Mouse (Mus musculus) spleen, adult 10 weeks (tissue): ENCODE data around the gene Mms19. TPM values are rescaled to one million over a fixed set of nuclear protein-coding genes. Genes with fewer than 3 reads are reported as not detected.

Experiments used
- polyA plus RNA-seq: library from polyadenylated mRNA; stranded (reverse); fragments of 350-450 nt; fragmentation: Illumina TruSeq; extraction: RNeasy Lipid Tissue Mini Kit (QIAGEN cat#74804); gene quantifications from one replicate; pipeline ENCODE4 v1.2.3, GENCODE M21; 2015; ENCODE audit warnings: low replicate concordance; ENCODE audit not compliant: insufficient read depth

Mms19 gene
- polyA plus RNA-seq: 44.2 TPM

GRCm38 (mm10) chr19:41980819-41981594 is at the start of gene Mms19:
TSS of gene Mms19 (minus strand) at chr19:41981157.

DNA sequence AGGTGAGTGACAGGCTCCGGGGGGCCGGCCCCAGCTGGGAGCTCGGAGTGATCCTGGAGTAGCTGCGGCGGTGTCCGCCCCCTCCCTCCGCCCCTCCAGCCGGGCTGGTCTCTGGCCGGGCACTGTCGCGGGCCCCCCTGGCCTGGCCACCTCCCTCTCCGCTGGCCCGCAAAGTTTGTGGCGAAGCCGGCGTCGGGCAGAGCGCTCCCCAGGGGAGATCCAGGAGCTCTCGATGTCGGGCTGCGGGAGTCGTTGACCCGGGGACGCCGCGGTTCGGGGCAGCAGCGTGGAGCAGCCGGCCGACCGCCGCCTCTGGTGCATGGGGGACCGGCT is 604 bp upstream of the Mms19 start, which contains the start of gene Ubtd1:
Gene Ubtd1 (plus strand): TSS at position 169 of the 333 bp plus-strand sequence.

DNA sequence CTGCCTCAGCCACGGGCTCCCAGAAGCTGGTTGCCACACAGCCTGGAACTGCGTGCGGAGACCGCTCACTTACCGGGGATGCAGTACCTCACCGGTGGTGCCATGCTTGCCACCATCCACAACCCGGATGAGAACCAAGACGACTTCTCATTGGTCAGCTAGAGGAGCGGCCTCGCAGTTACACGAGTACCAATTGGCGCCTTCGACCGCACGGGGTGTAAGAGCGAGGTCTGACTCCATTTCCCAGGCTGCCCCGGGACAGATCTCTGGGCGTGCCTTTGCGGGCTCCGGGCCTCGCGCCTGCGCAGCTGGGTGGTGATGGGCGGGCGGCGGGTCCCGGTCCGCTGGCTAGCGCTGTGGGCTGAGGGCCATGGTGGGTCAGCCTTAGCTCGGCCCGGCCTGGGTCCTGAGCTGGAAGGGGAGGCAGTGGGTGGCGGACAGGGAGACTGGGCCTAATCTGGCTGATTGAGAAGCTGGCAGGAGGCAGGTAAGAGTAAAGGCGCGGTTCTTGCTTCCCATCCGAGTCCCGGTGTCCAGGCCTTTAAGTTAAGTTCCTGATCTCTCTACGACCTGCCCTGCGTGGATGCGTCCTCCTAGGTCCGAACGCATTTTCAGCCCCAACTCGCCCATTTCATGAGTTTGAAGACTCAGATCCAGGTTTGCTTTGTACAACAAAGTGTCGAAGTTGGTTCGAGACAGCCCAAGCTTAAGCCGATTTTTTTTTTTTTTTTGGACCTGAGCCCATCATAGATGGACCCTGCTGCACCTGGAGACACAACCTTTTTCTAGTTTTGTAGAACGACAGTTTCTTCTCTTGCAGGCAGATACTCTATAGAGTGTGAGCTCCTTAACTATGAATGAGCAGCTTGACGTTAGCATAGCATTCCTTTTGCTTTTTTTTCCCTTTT is 47.5 kb downstream of the Mms19 start, which contains the start of the genes Exosc1 and Zdhhc16:
Gene Exosc1 (minus strand): TSS at position 245 of the 908 bp plus-strand sequence.
Gene Zdhhc16 (plus strand): TSS at position 302 of the 908 bp plus-strand sequence.

DNA sequence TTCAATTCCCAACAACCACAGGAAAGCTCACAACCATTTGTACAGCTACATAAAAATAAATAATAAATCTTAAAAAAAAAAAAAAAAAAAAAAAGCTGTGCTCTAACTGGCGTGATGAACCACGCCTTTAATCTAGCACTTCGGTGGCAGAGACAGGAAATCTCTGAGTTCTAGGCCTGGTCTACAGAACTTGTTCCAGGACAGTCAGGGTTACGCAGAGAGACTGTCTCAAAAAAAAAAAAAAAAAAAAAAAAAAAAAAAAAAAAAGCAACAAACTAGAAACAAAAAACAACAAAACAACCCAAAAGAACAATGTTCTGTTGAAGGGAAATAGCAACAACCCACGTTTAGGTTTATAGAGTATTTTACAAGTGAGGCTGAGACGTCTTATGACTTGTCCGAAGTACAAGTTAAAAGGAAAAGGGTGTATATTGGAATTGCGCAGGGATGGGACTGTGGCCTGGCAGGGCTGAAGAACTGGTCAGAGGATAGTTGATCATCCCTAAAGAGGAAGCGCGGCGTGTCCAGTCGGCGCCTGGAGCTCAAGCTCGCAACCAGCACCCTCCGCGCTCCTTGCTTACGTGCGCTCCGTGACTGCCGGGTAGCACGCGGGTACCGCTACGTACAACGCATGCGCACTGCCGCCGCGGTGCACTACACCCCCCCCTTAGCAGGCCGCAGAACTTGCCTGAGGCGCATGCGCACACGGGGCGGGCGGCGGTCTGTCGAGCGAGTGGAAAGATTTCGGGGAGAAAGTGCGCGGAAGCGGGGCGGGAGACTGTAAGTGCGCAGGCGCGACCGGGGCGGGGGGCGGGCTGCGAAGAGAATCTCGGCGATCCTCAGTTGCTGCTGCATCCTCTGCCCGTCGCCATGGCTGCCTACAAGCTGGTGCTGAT is 69.5 kb downstream of the Mms19 start, which contains the start of gene Pgam1:
Gene Pgam1 (plus strand): TSS at position 746 of the 896 bp plus-strand sequence.

DNA sequence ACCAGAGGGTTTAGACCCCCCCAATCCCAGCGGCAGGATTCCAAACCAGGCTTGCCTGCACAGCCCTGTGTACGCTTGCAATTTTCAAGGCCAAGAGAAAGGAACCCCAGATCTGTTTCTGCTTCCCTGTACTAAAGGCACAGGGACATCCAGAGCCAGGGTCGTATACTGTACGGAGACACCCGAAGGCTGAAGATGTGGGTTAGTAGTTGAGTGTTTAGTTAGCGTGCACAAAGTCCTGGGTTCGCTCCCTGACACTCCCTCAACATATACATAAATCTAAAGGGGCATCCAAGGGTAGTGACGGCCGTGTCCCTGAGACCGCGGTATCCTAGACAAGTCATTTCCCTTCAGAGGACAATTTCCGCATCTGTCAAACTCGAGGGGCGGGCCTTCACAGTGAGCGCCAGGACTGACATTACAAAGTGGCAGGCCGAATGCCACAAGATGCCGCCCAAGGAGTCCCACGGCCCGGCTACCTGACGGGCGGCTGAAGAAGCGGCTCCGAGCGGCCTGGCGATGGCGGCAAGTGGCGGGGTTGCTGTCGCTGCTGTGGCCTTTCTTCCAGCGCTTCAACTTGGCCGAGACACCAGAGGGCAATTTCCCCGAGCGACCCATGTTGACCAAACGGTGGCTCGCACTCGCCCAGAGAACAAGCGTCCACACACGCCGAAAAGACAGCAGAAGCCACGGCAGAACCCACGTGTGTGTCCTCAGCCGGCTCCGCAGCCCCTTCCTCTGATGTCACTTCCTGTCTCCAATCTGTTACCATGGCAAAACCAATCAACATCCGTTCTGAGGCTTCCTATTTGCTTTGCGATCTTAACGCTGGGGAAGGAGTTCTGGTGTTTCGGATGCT is 85.3 kb downstream of the Mms19 start, which contains the start of gene Rrp12:
Gene Rrp12 (minus strand): TSS at position 714 of the 859 bp plus-strand sequence.

Other genes with a start within 250 kb of the Mms19 start
- 0.59 TPM for gene Slit1, start 237.5 kb downstream of the Mms19 start, polyA plus RNA-seq
- 21.3 TPM for gene Arhgap19, start 179.1 kb downstream of the Mms19 start, polyA plus RNA-seq
- 5.9 TPM for gene Frat1, start 151.2 kb downstream of the Mms19 start, polyA plus RNA-seq
- gene Frat2, start 133.0 kb downstream of the Mms19 start, polyA plus RNA-seq: 6.5 TPM
- 6.1 TPM for gene Rrp12, start 85.0 kb downstream of the Mms19 start, polyA plus RNA-seq
- gene Pgam1, start 69.2 kb downstream of the Mms19 start, polyA plus RNA-seq: 103 TPM
- gene Exosc1, start 47.7 kb downstream of the Mms19 start, polyA plus RNA-seq: 43.0 TPM
- 57.5 TPM for gene Zdhhc16, start 47.7 kb downstream of the Mms19 start, polyA plus RNA-seq
- 2.3 TPM for gene Ubtd1, start 606 bp upstream of the Mms19 start, polyA plus RNA-seq
- gene Ankrd2, start 54.8 kb upstream of the Mms19 start, polyA plus RNA-seq: 1.9 TPM
- gene Hoga1, start 64.5 kb upstream of the Mms19 start, polyA plus RNA-seq: 1.3 TPM
- gene 4933411K16Rik, start 71.1 kb upstream of the Mms19 start, polyA plus RNA-seq: 0.23 TPM
- 0.28 TPM for gene Morn4, start 105.2 kb upstream of the Mms19 start, polyA plus RNA-seq
- gene Pi4k2a, start 109.3 kb upstream of the Mms19 start, polyA plus RNA-seq: 19.3 TPM
- 8.0 TPM for gene Avpi1, start 147.9 kb upstream of the Mms19 start, polyA plus RNA-seq
- gene Marveld1, start 166.2 kb upstream of the Mms19 start, polyA plus RNA-seq: 42.8 TPM
- 30.0 TPM for gene Zfyve27, start 182.8 kb upstream of the Mms19 start, polyA plus RNA-seq
- not detected for gene Sfrp5, start 221.1 kb upstream of the Mms19 start, polyA plus RNA-seq